Mouse (Mus musculus) lung, adult 2 months (tissue): Measurements from ENCODE around the gene Peak1.

Experiments
- CTCF ChIP-seq: fragments of 200-500 bp; IDR thresholded peaks from 2 replicates; pipeline ENCODE4 v1.5.1; 2011; ENCODE audit warnings: mild to moderate bottlenecking, low read length, control low read depth; ENCODE audit not compliant: insufficient read depth
- POLR2A ChIP-seq: fragments of 200-500 bp; IDR thresholded peaks from 2 replicates; pipeline ENCODE4 v1.6.1; 2011; ENCODE audit warnings: low read depth, mild to moderate bottlenecking, control low read depth, low read length, borderline replicate concordance; ENCODE audit errors: extremely low read depth

DNA sequence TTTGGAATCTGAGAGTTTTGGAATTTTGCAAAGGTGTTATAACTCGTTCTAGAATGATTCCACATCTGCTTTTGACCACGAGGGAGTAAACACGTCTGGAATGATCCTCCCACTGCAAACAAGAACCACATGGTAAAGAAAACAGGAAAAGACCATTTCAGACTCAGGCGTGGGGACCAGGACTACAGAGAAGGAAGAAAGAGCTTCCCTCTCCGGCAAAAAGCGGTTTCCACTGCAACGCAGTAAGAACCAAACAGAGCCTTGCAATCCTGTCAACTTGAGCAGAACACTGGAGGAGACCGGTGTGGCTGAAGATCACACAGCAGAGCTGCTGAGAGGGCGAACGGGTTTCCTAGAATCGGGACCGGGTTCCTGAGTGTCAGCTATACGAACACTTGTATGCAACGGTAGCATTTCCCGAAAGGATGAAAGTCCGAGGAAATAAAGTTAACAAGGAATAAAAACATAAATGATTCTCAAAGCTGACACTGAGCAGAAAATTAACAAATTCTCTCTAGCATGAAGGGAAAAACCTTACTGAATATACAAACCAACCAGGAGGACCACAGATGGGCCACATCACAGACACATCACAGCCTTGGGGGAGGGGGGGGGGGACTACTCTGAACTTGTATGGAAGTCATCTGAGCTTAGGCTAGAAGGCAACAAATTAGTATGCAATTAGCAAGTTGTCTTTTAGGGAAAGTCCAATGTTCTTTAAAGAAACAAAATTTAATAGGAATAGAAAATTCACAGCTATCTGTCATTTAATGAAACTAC is 93.1 kb downstream of the Peak1 start:
- TF ChIP-seq CTCF (no peak), POLR2A (no peak)
